Mouse (Mus musculus) megakaryocyte, embryonic 14.5 days (primary cell): Measurements from ENCODE around the gene Ncoa3.

Source experiments
- FLI1 ChIP-seq: IDR thresholded peaks from 2 replicates; pipeline ENCODE4 v1.6.1; 2012; ENCODE audit warnings: low read length, inconsistent platforms, mixed read lengths
- GATA1 ChIP-seq: IDR thresholded peaks from 3 replicates; pipeline ENCODE4 v1.6.1; 2012; ENCODE audit warnings: mixed read lengths, low read length, inconsistent platforms, borderline replicate concordance

DNA sequence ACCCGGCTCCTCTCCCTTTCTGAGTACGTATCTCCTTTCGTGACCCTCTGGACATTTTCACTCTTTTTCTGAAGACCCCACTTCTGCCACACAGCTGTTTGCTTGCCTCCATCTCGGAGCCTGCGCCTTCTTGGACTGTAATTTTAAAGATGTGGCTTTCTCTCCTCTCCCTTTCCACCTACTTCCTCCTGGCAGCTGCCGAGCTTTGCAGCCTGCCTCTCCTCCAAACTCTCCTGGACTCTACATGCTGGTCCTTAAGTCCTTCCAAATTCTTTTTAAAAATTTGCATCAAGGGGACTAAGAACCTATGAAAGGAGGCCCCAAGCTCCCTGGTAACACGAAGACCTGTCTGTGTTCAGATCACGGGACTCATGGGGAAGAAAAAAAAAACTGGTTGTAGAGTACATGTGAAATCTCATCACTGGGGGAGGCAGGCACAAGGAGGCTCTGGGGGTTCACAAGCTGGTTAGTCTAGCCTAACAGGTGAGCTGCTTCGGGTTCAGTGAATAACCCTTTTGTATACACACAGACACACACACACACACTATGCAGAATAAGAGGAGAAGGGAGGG, 35.1 kb upstream of the Ncoa3 start:
- TF ChIP-seq GATA1 (no peak), FLI1 (no peak)
